Comparison of ENCODE assay signal across 11 mouse cellular contexts in genomic region chr6:85253994-85254541, GRCm38 (mm10).
DNase-seq lines count a peak whose midpoint lies in the region; ATAC-seq lines count a peak whose summit lies in the region.
"Had no signal": no experiment of that assay in that cellular context is flagged by ENCODE, and none has a peak within 500 bp of the region (broad histone marks: within the 10 kb centered on the region; RNA-seq: fewer than 3 reads in every experiment).

No protein-coding gene starts in this region.

- H3K4me2 ChIP-seq in neural tube, embryonic 12.5 days (replicated peaks): no peak overlapping the region

- DNase-seq in neural tube, embryonic 10.5 days (ENCODE audit: extremely low spot score, low spot score): no peak
- DNase-seq in heart, postnatal 10 days: peak; percentile 64 to 75
- no peak for DNase-seq in limb, embryonic 10.5 days (ENCODE audit: low spot score)
- DNase-seq in testis, postnatal 10 days (ENCODE audit: low spot score): peak; percentile 67
- DNase-seq in thymus, postnatal 0 days (ENCODE audit: low spot score): no peak
- no peak for DNase-seq in urinary bladder, postnatal 25 days (ENCODE audit: low spot score)
- DNase-seq in urinary bladder, postnatal 36 days (ENCODE audit: low spot score in 2 of 2): no peak
- DNase-seq: cerebellum, adult 8-10 months; thymus, adult 18-20 months had no signal

- H3K4me1 ChIP-seq in neural tube, embryonic 12.5 days: 0 out of 2 replicates have a peak, but pooled peaks cover 7% of the 10 kb centered on the region
- peaks cover 30% of the 10 kb centered on the region for H3K4me1 ChIP-seq in limb, embryonic 10.5 days
- H3K4me1 ChIP-seq: megakaryocyte, embryonic 14.5 days had no signal

- no peaks in the 10 kb centered on the region for H3K36me3 ChIP-seq in neural tube, embryonic 12.5 days
- no peaks in the 10 kb centered on the region for H3K36me3 ChIP-seq in limb, embryonic 10.5 days

- 47% methylated on average over 7 of the region's 7 CpGs for WGBS in neural tube, embryonic 12.5 days
- WGBS in limb, embryonic 10.5 days: 65% methylated on average over 7 of the region's 7 CpGs

- no peaks in the 10 kb centered on the region for H3K27me3 ChIP-seq in neural tube, embryonic 12.5 days (replicated peaks)
- peaks cover 36% of the 10 kb centered on the region for H3K27me3 ChIP-seq in limb, embryonic 10.5 days (ENCODE audit: low read depth, poor library complexity, severe bottlenecking)

- intact Hi-C loops in heart, postnatal 10 days (cut with DNase I): no loop called here

- peak; percentile 33; the same call in 1 of the 2 replicates for ATAC-seq in neural tube, embryonic 12.5 days (ENCODE audit: low FRiP score, low read depth)

- no peak overlapping the region for H3K27ac ChIP-seq in neural tube, embryonic 12.5 days
- peak overlapping the region; percentile 28; the same call in 1 of the 2 replicates for H3K27ac ChIP-seq in limb, embryonic 10.5 days

- no peaks in the 10 kb centered on the region for H3K9me3 ChIP-seq in neural tube, embryonic 12.5 days
- H3K9me3 ChIP-seq in limb, embryonic 10.5 days (replicated peaks): no peaks in the 10 kb centered on the region
- H3K9me3 ChIP-seq: megakaryocyte, embryonic 14.5 days had no signal

- H3K4me3 ChIP-seq in neural tube, embryonic 12.5 days: no peak overlapping the region
- H3K4me3 ChIP-seq in limb, embryonic 10.5 days: no peak overlapping the region
- H3K4me3 ChIP-seq: megakaryocyte, embryonic 14.5 days had no signal

- H3K9ac ChIP-seq in neural tube, embryonic 12.5 days: no peak overlapping the region

Comparison
In these comparisons a context has a peak if more than half of its experiments do, and no peak if none do; other contexts are left out.
1. DNase-seq: peak in heart, postnatal 10 days (2 of 2) and testis, postnatal 10 days (single experiment); none in neural tube, embryonic 10.5 days (single experiment), limb, embryonic 10.5 days (single experiment), thymus, postnatal 0 days (single experiment), urinary bladder, postnatal 25 days (single experiment) and urinary bladder, postnatal 36 days (0 of 2).